Mouse (Mus musculus): ENCODE data around the gene Arfip1. TPM values are rescaled to one million over a fixed set of nuclear protein-coding genes. Genes with fewer than 3 reads are reported as not detected.

The Arfip1 gene
- 41.6 TPM for total RNA-seq (2023)

GRCm38 (mm10) chr3:84582023-84582912, at the start of gene Arfip1:
Gene Arfip1 (minus strand): TSS chr3:84582625.

DNA sequence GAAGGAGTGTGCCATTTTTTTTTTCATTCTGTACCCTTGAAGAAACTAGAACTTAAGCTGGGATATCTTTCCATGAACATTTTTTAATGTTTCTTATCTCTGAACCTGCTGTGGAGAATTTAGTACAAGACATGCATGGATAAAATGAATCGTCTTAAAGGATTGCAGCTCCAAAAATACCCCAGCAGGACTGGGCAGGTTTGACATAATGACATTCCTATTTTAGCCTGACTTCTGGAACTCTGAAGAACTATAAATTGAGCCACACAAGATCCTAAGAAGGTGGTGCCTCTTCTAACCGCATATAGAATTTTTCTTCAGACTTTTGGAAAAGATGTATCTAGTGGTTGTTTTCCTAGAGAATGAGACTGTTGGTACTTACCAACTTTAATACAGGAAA, 10.8 kb upstream of the Arfip1 start, which contains the start of gene Tigd4:
Tigd4 (plus strand) TSS at position 301 of the 400 bp plus-strand sequence.

GRCm38 (mm10) chr3:84480006-84480897, 102.2 kb downstream of the Arfip1 start, which contains the start of gene Fhdc1:
Gene Fhdc1 (minus strand): TSS chr3:84480429.

Other genes starting within 250 kb of the Arfip1 start
- gene Fhdc1, start 102.2 kb downstream of the Arfip1 start, total RNA-seq (2023) = 1.2 TPM
- gene Tigd4, start 10.9 kb upstream of the Arfip1 start, total RNA-seq (2023) = not detected
- 38.5 TPM for gene Tmem154, start 83.6 kb upstream of the Arfip1 start, total RNA-seq (2023)
- 27.0 TPM for gene Fbxw7, start 232.6 kb upstream of the Arfip1 start, total RNA-seq (2023)